Mouse (Mus musculus) limb, embryonic 14.5 days (tissue): ENCODE data around the gene Utf1. TPM values are rescaled to one million over a fixed set of nuclear protein-coding genes. Genes with fewer than 3 reads are reported as not detected.

Experiments
- ATAC-seq: fragments of 200-750 bp; cut with Nextera tagmentation; 2 replicates; pipeline ENCODE4 v1.8.0; 2017; ENCODE audit warnings: low read depth, moderate number of reproducible peaks, moderate TSS enrichment; ENCODE audit not compliant: low FRiP score
- DNase-seq: peaks from one replicate; pipeline ENCODE4 v3.0.0-alpha.2; 2015; ENCODE audit warnings: low spot score
- H3K27ac ChIP-seq: fragments of 300-500 bp; sonication (generic); replicated peaks from 2 replicates; pipeline ENCODE4 v1.5.1; 2014; ENCODE audit warnings: low read depth, mild to moderate bottlenecking, low read length, moderate library complexity, mixed read lengths
- H3K27me3 ChIP-seq: fragments of 300-500 bp; sonication (generic); 2 replicates; pipeline ENCODE4 v1.6.1; 2014; ENCODE audit warnings: low read length, mixed read lengths; ENCODE audit not compliant: control insufficient read depth, insufficient read depth
- H3K36me3 ChIP-seq: fragments of 300-500 bp; sonication (generic); 2 replicates; pipeline ENCODE4 v1.6.1; 2014; ENCODE audit warnings: mild to moderate bottlenecking, low read length, moderate library complexity, mixed read lengths; ENCODE audit not compliant: control insufficient read depth, insufficient read depth
- H3K4me1 ChIP-seq: fragments of 300-500 bp; sonication (generic); 2 replicates; pipeline ENCODE4 v1.6.1; 2014; ENCODE audit warnings: antibody characterized with exemption, low read length, mixed read lengths; ENCODE audit not compliant: control insufficient read depth, insufficient read depth
- H3K4me2 ChIP-seq: fragments of 300-500 bp; sonication (generic); replicated peaks from 2 replicates; pipeline ENCODE4 v1.6.1; 2014; ENCODE audit warnings: low read depth, mild to moderate bottlenecking, low read length, moderate library complexity; ENCODE audit not compliant: severe bottlenecking
- H3K4me3 ChIP-seq: fragments of 300-500 bp; sonication (generic); replicated peaks from 2 replicates; pipeline ENCODE4 v1.5.1; 2014; ENCODE audit warnings: low read length
- H3K9ac ChIP-seq: fragments of 300-500 bp; sonication (generic); 2 replicates; pipeline ENCODE4 v1.6.1; 2014; ENCODE audit warnings: mild to moderate bottlenecking, low read depth, low read length, moderate library complexity; ENCODE audit not compliant: severe bottlenecking
- H3K9me3 ChIP-seq: fragments of 300-500 bp; sonication (generic); 2 replicates; pipeline ENCODE4 v1.6.1; 2016; ENCODE audit warnings: low read length; ENCODE audit not compliant: control insufficient read depth
- POLR2A ChIP-seq: fragments of 200-500 bp; IDR thresholded peaks from 2 replicates; pipeline ENCODE4 v1.8.0; 2012; ENCODE audit warnings: inconsistent platforms, mild to moderate bottlenecking, moderate library complexity, borderline replicate concordance; ENCODE audit not compliant: insufficient read depth, insufficient read length; ENCODE audit errors: extremely low read depth
- WGBS: fragments of 180-500 bp; shearing (Covaris S2); extraction: QIAGEN DNeasy Blood & Tissue Kit; methylation state at CpG from one replicate; pipeline ENCODE4 v1.1.7; 2014; 5-methylcytosine and 5-hydroxymethylcytosine counted together
- polyA plus RNA-seq, 2 experiments: library from polyadenylated mRNA; depleted of rRNA in 1 of 2; stranded (reverse) in 1 of 2; unstranded in 1 of 2; fragments of >200 nt; fragmentation: Nextera tagmentation in 1 of 2; extraction: Ambion mirVana in 1 of 2; gene quantifications; 2 replicates each; pipeline versions ENCODE4 v1.2.1 to v1.2.3; 2012 to 2014

The Utf1 gene
- polyA plus RNA-seq (2012; rRNA removed) (0.10 and 0.11 TPM in 2 replicates), polyA plus RNA-seq (2014; fragmentation: Nextera tagmentation; extraction: Ambion mirVana) (0.15 TPM in 1 of 2 replicates, not detected in the other)

DNA sequence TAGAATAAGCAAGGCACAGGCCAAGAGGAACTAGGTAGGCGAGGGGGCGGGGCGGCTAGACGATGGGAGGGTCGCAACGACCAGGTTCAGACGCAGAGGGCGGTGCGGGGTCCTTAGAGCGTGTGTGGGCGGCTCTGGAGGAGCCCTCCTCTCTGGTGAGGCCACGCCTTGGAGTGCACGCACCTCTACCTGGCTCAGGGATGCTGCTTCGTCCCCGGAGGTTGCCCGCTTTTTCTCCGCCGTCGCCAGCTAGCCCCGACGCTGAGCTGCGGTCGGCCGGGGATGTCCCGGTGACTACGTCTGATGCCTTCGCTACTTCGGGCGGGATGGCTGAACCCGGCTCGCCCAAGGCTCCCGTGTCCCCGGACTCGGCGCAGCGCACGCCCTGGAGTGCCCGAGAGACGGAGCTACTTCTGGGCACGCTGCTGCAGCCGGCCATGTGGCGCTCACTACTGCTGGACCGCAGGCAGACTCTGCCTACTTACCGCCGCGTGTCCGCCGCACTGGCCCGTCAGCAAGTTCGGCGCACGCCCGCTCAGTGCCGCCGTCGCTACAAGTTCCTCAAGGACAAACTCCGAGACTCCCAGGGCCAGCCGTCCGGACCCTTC, at the start of gene Utf1:
TSS of gene Utf1 (plus strand) at position 116 of the 608 bp plus-strand sequence.
- under 1% methylated on average over 51 of the region's 59 CpGs for WGBS
- Histone ChIP-seq H3K4me1 (no peaks in the 10 kb centered on the region), H3K27me3 (peaks cover 62% of the 10 kb centered on the region), H3K36me3 (no peaks in the 10 kb centered on the region), H3K27ac (no peak within 1 kb of the TSS), H3K4me3 (peak within 1 kb of the TSS; percentile 39), H3K4me2 (peak within 1 kb of the TSS; percentile 62), H3K9me3 (no peaks in the 10 kb centered on the region), H3K9ac (0 out of 2 replicates have a peak within 1 kb of the TSS, but pooled peaks have one; percentile 14)
- ATAC-seq (no peak), DNase-seq (no peak)
- no peak for TF ChIP-seq POLR2A

GRCm38 (mm10) chr7:139894655-139895557, 48.7 kb upstream of the Utf1 start, which contains the start of gene Kndc1:
Kndc1 (plus strand) TSS chr7:139894696.
- H3K9ac ChIP-seq = peak within 1 kb of the TSS; percentile 53
- peak within 1 kb of the TSS; percentile 77 for H3K4me2 ChIP-seq
- H3K4me1 ChIP-seq = no peaks in the 10 kb centered on the region
- no peak for DNase-seq
- H3K27me3 ChIP-seq = peaks cover 35% of the 10 kb centered on the region
- H3K9me3 ChIP-seq = no peaks in the 10 kb centered on the region
- no peak for ATAC-seq
- H3K36me3 ChIP-seq = no peaks in the 10 kb centered on the region
- H3K27ac ChIP-seq = no peak within 1 kb of the TSS
- TF ChIP-seq POLR2A = no peak
- peak within 1 kb of the TSS; percentile 42 for H3K4me3 ChIP-seq
- under 1% methylated on average over 44 of the region's 50 CpGs for WGBS

DNA sequence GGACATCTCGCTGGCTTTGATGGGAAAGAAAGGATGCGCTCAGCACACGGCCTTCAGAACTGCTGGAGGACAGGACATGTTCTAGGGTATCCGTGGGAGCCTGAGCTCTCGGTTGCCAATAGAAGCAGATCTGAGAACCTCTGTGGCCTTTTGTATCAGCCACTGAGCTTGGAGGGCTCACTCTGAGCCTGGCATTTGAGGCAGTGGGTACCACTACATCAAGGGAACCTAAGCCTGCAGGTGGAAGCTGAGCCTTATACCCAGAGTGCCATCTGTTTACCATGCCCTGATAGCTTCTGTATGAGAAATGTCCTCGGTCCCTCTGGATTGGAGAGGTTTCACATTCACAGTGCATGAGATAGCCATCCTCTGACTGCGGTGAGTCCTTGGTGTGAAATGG, 47.3 kb upstream of the Utf1 start:
- Histone ChIP-seq H3K4me3 (no peak overlapping the region), H3K4me2 (no peak overlapping the region), H3K4me1 (no peaks in the 10 kb centered on the region), H3K9me3 (no peaks in the 10 kb centered on the region), H3K27ac (no peak overlapping the region), H3K27me3 (peaks cover 35% of the 10 kb centered on the region), H3K36me3 (no peaks in the 10 kb centered on the region), H3K9ac (no peak overlapping the region)
- ATAC-seq (no peak), DNase-seq (no peak)
- 82% methylated on average over 7 of the region's 7 CpGs for WGBS
- TF ChIP-seq POLR2A = no peak

- no peak overlapping the region for H3K4me3 ChIP-seq
- TF ChIP-seq POLR2A = no peak
- DNase-seq (no peak), ATAC-seq (no peak)
- H3K27ac ChIP-seq = no peak overlapping the region
- H3K4me1 ChIP-seq = no peaks in the 10 kb centered on the region
- no peak overlapping the region for H3K9ac ChIP-seq
- H3K27me3 ChIP-seq = peaks cover 35% of the 10 kb centered on the region
- 81% methylated on average over 7 of the region's 7 CpGs for WGBS
- H3K4me2 ChIP-seq = no peak overlapping the region
- no peaks in the 10 kb centered on the region for H3K36me3 ChIP-seq
- H3K9me3 ChIP-seq = no peaks in the 10 kb centered on the region
Observed at GRCm38 (mm10) chr7:139896796-139897195, 46.8 kb upstream of the Utf1 start.

- Histone ChIP-seq H3K4me3 (no peak overlapping the region), H3K4me1 (no peaks in the 10 kb centered on the region), H3K9me3 (no peaks in the 10 kb centered on the region), H3K4me2 (no peak overlapping the region), H3K9ac (no peak overlapping the region), H3K27ac (no peak overlapping the region), H3K36me3 (no peaks in the 10 kb centered on the region), H3K27me3 (peaks cover 28% of the 10 kb centered on the region)
- no peak for TF ChIP-seq POLR2A
- DNase-seq (no peak), ATAC-seq (no peak)
- 89% methylated on average over 2 of the region's 2 CpGs for WGBS
Observed at GRCm38 (mm10) chr7:139898606-139899005, 45.0 kb upstream of the Utf1 start.
